14 mouse cellular contexts compared by ENCODE assay signal in the genomic region with DNA sequence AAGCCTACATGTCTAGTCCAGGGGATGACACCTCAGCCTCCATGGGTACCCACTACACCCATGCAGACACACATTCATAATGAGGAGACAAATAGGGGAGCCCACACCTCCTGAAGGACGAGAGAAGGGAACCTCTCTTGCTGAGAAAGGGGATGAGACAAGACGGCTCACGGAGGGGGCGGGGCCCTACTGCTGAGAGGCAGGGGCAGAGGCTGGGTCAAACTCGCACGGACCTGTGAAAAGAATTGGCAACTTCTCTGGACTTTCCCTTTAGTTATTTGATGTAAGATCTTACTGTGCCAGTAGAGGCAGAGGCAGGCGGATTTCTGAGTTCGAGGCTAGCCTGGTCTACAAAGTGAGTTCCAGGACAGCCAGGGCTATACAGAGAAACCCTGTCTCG. TPM values are rescaled to one million over a fixed set of nuclear protein-coding genes. Genes with fewer than 3 reads are reported as not detected.
"Had no signal": no experiment of that assay in that cellular context is flagged by ENCODE, and none has a peak within 500 bp of the region (broad histone marks: within the 10 kb centered on the region; RNA-seq: fewer than 3 reads in every experiment).

No protein-coding gene starts in this region.

- DNase-seq: kidney, adult 8-10 months; kidney, postnatal 25 days; left cerebral cortex, postnatal 4 days; right cerebral cortex, postnatal 14 days; thymus, adult 18-20 months; thymus, postnatal 25 days had no signal

- H3K4me2 ChIP-seq: limb, embryonic 13.5 days; midbrain, embryonic 13.5 days; stomach, embryonic 15.5 days had no signal

- H3K4me3 ChIP-seq: limb, embryonic 13.5 days; midbrain, embryonic 13.5 days; stomach, embryonic 15.5 days had no signal

- H3K4me1 ChIP-seq: limb, embryonic 13.5 days had no signal

- H3K9ac ChIP-seq: limb, embryonic 13.5 days; midbrain, embryonic 13.5 days; stomach, embryonic 15.5 days had no signal

- H3K27ac ChIP-seq: limb, embryonic 13.5 days; midbrain, embryonic 13.5 days; stomach, embryonic 15.5 days had no signal

- ATAC-seq: inflammation-experienced regulatory T-cells, adult 6 months; intestine, postnatal 0 days; midbrain, embryonic 13.5 days had no signal

- H3K27me3 ChIP-seq: limb, embryonic 13.5 days; midbrain, embryonic 13.5 days; stomach, embryonic 15.5 days had no signal

- H3K9me3 ChIP-seq: limb, embryonic 13.5 days; midbrain, embryonic 13.5 days; stomach, embryonic 15.5 days had no signal

RNA-seq across cellular contexts. Expression of gene Atp8b3, which starts 13.4 kb away (rescaled TPM):
- total RNA-seq: megakaryocyte progenitor cell, adult 5-6 weeks had no signal
- polyA plus RNA-seq: inflammation-experienced regulatory T-cells, adult 6 months; liver, embryonic 16.5 days; urinary bladder, adult 2 months had no signal
